Mouse (Mus musculus): Measurements from ENCODE around the gene Mfsd4b1.

GRCm38 (mm10) chr10:40041339-40041738, 16.3 kb upstream of the Mfsd4b1 start:
- TF ChIP-seq CTCF (IDR thresholded peaks at IDR 0.05; ENCODE audit: borderline replicate concordance, insufficient read depth, low read depth, low read length) (peak; percentile 33; the same call in 1 of the 2 replicates), POLR2A (IDR thresholded peaks at IDR 0.05; ENCODE audit: borderline replicate concordance, insufficient read depth, low read length) (no peak)
